Mouse (Mus musculus) natural killer cell, adult 2 months (primary cell): Measurements from ENCODE around the gene Cars2.
"Not testable (repeated sequence)": the region's sequence is repeated elsewhere in the genome, so short reads cannot be mapped to it uniquely, and the experiment has no call there.

Source experiments
- DNase-seq, 2 experiments: peaks; one replicate each; pipeline ENCODE4 v3.0.0; 2022; ENCODE audit warnings: low spot score in 2 of 2

Cars2 gene

DNA sequence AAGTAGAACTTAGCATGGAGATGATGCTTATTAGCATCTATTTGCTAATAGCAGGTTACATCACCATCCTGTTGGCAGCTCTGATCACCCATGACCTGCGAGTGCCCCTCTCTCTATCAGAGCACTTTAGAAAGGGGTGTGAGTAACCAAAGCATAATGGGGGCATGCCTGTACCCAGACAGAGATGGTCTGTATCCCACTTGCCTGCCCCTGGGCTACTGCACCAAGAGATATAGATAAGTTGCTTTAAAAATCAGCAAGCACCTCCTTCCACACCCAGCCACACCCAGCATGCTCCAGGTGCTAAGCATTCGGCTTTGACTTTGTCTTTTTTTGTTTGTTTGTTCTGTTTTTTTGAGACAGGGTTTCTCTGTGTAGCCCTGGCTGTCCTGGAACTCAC is 74.7 kb downstream of the Cars2 start:
- DNase-seq: no peak

DNA sequence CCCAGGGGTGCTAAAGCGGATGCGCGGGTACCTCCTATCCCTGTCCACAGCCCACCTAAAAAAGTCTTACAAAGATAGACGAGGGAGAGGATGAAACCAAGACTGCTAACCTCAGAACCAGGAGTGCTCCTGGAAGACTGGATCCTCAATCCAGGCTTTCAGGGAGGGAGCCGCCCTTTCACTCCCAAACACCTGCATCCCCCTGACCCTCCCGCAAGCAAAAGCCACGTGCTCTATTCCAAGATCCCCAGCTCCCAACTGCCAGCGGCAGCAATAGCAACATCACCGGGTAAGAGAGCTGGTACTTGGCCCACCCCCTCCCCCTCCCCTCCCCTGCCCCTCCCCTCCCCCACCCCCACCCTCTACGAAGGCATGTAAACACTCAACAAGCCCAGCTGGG is 75.2 kb downstream of the Cars2 start:
- no peak for DNase-seq

DNA sequence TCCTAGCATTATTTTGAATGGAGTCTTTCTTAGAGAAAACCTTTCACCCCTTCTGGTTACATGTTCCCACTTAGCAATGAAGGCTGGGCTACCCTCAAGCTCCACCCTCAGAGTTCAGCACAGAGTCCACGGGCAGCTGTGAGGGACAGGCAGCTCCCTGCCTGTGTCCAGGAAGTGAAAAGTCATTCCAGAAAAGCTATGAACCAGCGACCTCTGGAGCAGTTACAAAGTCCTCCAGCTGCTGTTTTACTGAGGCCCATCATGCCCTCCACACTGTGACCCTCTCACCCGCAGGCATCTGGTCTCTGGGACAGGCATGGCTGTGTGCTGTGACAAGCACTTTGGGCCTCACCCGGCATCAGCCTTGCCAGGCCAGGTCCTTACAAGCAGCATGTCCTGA is 77.5 kb downstream of the Cars2 start:
- DNase-seq: no peak

DNA sequence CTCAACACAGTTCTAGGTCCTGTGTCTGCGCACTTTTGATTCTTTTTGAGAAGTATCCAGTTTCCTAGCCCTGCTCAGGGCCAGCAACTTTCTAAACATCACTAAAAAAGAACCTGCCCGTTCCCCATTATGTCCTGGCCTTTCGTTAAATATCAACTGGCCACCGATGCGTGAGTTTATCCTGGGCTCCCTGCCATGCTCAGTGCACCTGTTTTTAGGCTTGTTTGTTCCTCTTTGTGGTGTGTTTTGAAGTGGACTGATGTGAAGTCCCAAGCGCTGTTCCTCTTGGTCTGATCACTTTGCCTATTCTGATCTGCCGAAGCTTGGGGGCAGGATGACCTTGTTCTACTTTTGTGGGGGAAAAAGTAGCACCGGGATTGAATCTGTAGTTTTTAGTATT is 79.3 kb downstream of the Cars2 start:
- no peak for DNase-seq

DNA sequence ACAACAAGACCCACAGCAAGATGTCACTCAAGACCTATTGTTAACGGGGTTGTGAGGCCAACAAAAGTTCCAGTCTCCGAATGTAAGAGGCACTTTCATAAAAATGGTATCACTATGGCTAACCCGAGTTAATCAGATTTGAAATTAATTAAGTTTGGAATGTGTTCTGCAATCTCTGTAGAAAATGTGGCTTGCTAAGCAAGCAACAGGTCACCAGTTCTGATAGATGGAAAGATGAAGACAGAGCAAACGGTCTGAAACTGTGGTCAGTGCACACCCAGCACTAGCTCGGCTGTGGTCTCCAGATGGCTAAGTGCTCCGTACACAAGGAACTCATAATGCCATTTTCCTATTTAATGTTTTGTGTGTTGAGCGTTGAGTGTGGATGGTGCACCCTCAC is 79.9 kb downstream of the Cars2 start:
- no peak for DNase-seq

DNA sequence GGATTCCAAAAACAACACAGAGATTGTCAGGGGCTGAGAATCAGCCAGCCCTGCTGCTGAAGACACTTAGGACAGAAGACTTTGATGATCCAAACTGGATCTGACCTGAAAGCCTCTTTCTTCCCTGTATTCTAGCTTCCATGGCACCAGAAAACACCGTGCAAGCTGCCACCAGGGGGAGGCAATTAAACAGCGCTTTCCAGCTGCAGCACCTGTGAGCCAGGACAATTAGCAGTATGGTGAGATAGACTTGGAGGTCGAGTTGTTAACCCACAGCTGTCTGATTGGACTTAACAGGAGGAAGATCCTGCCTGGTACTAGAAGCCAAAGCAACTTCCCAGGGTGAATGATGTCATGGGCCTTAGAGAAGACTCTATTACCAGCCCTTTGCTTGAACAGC is 81.5 kb downstream of the Cars2 start:
- no peak for DNase-seq

DNA sequence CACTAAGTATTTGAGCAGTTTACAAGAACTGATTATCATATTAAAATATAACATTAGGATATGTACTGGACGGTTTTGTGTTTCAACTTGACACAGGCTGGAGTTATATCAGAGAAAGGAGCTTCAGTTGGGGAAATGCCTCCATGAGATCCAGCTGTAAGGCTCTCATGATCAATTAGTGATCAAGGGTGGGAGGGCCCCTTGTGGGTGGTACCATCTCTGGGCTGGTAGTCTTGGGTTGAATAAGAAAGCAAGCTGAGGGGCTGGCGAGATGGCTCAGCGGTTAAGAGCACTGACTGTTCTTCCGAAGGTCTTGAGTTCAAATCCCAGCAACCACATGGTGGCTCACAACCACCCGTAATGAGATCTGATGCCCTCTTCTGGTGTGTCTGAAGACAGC is 84.1 kb downstream of the Cars2 start:
- not testable (repeated sequence) for DNase-seq

DNA sequence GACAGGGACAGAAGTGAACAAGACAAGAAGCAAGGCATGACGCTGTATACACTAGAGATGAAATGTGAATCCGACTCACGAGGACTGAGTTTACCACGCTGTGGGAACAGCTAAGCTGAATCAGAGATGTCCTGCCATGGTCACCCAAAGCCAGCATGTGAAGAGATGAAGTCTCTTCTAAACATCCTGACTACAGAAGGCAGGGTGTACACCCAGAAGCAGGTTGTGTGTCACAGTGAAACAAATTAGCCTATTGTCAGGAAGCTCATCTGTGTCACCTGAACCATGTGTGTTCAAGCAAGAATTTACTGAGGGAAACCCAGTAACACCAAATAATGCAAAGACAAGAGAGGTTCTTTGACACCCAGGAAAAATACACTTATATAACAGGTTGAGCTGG is 85.0 kb downstream of the Cars2 start:
- DNase-seq: no peak

DNA sequence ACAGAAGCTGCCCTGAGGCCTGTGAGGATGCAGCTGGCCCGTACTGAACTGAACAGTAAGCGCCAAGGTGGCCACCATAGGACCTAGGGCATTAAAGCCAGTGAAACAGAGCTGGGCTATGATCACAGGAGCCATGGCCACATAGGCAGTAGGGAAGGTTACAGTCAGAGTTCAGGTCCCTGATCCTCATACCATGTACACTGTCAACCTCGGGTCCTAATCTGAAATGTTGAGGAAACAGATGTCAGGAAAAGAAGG is 85.9 kb downstream of the Cars2 start:
- no peak for DNase-seq
